Mouse (Mus musculus) G1E (cell line): ENCODE measurements around the gene Pcgf5.

Experiments used
- CTCF ChIP-seq: IDR thresholded peaks from 2 replicates; pipeline ENCODE4 v1.5.1; 2012; ENCODE audit warnings: low read depth, low read length, inconsistent platforms, mixed read lengths
- GATA1 ChIP-seq: IDR thresholded peaks from 2 replicates; pipeline ENCODE4 v1.6.1; 2012; ENCODE audit warnings: borderline replicate concordance, low read length, inconsistent platforms, mixed read lengths
- GATA2 ChIP-seq: IDR thresholded peaks from 2 replicates; pipeline ENCODE4 v1.6.1; 2012; ENCODE audit warnings: low read depth, low read length, inconsistent platforms, borderline replicate concordance
- POLR2AphosphoS5 ChIP-seq: IDR thresholded peaks from 2 replicates; pipeline ENCODE4 v1.6.1; 2012; ENCODE audit warnings: low read depth, low read length, inconsistent platforms; ENCODE audit not compliant: insufficient replicate concordance
- TAL1 ChIP-seq: conservative IDR thresholded peaks from 2 replicates; pipeline ENCODE4 v1.6.1; 2012; ENCODE audit warnings: low read depth, low read length, inconsistent platforms, mixed read lengths

DNA sequence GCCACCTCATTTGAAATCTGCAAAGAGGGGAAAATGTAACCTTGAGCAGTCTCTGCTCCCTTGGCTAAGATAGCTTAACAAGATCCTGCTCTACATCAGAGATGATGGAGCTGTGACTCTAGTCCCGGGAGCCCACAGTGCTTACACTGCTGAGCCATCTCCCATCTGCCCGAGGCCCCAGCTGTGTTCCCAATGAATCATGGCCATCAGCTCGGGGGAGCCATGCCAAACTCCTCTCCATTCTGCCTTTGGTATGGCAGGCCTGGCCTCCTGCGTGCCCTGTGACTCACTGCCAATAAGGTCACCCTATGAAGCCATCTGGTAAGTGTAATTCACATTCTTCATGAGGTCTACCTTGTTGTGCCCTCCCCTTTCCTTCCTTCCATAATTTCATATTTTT, 149.0 kb downstream of the Pcgf5 start:
- TF ChIP-seq CTCF (no peak), TAL1 (no peak), POLR2AphosphoS5 (no peak), GATA1 (no peak), GATA2 (no peak)
